Mouse (Mus musculus) inflammation-experienced regulatory T-cells (primary cell): ENCODE measurements around the gene Fgf9. TPM values are rescaled to one million over a fixed set of nuclear protein-coding genes. Genes with fewer than 3 reads are reported as not detected.

Source experiments
- polyA plus RNA-seq, 2 experiments: library from polyadenylated mRNA; unstranded; fragments of 100-300 nt; shearing (Covaris generic); gene quantifications; one replicate each; pipeline ENCODE4 v1.2.1; 2017

The Fgf9 gene
- polyA plus RNA-seq = 1 to 10 TPM in 1 of 2 experiments, under 1 TPM in 1; 0.30 to 1.5 TPM

DNA sequence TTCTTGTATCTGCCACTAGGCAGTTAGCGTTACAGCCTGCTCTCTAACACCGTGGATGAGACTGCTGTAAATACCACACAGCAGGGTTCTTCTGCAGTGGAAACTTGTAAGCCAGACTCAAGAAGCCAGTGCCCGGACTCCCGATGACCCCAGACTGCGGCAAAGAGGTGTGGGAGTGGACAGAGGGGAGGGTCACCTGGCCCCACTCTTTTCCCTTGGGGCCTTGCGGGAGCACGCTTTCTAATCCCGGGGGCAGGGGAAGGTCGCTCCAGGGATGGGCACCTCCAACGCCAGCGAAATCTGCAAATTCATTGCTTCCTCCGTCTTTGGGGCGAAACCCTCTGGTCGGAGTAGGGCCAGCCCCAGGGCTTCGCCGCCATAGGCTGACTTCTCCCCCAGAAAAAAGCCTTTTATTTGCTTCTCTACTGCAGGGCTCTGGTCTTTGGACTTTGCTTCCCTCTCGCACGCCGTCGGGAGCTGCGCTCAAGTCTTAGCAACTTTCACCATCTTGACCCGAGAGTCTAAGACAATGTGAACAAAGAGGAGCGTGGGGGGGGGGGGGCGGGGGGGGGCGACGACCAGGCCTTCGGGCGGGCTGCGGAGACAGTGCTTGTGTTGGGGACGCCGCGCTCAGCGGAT is at the start of gene Fgf9:
Gene Fgf9 (plus strand): TSS at position 67 of the 639 bp plus-strand sequence.

Other genes with a start within 250 kb of the Fgf9 start
- gene Ska3, start 244.4 kb upstream of the Fgf9 start, polyA plus RNA-seq = 1 to 10 TPM in 1 of 2 experiments, under 1 TPM in 1; 0.64 to 2.7 TPM
- 100 to 1,000 TPM in 1 of 2 experiments, 10 to 100 TPM in 1; 99.9 to 122 TPM for gene Mrpl57, start 244.3 kb upstream of the Fgf9 start, polyA plus RNA-seq
- 100 to 1,000 TPM; 182 to 196 TPM for gene Zdhhc20, start 180.3 kb upstream of the Fgf9 start, polyA plus RNA-seq
- 100 to 1,000 TPM; 104 to 107 TPM for gene Micu2, start 71.3 kb upstream of the Fgf9 start, polyA plus RNA-seq